Mouse (Mus musculus): ENCODE results near the gene Fam122b.

Fam122b gene

GRCm38 (mm10) chrX:53269289-53270062 is at the start of gene Fam122b:
Gene Fam122b (minus strand): TSS chrX:53269805.
- peak; percentile 95 for DNase-seq (ENCODE audit: low spot score)

GRCm38 (mm10) chrX:53287924-53288323 is 18.3 kb upstream of the Fam122b start:
- no peak for DNase-seq (ENCODE audit: low spot score)

GRCm38 (mm10) chrX:53273124-53273523 is 3.5 kb upstream of the Fam122b start, which contains the start of gene Fam122c:
Gene Fam122c (plus strand): TSS chrX:53273424.
- DNase-seq (ENCODE audit: low spot score), result no peak

- DNase-seq (ENCODE audit: low spot score), result peak; percentile 52
Observed at GRCm38 (mm10) chrX:53271628-53272027, 2.0 kb upstream of the Fam122b start.

GRCm38 (mm10) chrX:53270063-53270432 is 443 bp upstream of the Fam122b start:
- no peak for DNase-seq (ENCODE audit: low spot score)

GRCm38 (mm10) chrX:53268856-53269255 is 749 bp downstream of the Fam122b start:
- DNase-seq (ENCODE audit: low spot score), result peak; percentile 81

GRCm38 (mm10) chrX:53266186-53266585 is 3.4 kb downstream of the Fam122b start:
- DNase-seq (ENCODE audit: low spot score), result no peak

- DNase-seq (ENCODE audit: low spot score), result peak; percentile 22
Observed at GRCm38 (mm10) chrX:53255195-53255594, 14.4 kb downstream of the Fam122b start.

- no peak for DNase-seq (ENCODE audit: low spot score)
Observed at GRCm38 (mm10) chrX:53240011-53240410, 29.6 kb downstream of the Fam122b start, which contains the start of gene Plac1. Gene Plac1 (minus strand): TSS chrX:53240111.

GRCm38 (mm10) chrX:53237971-53238370 is 31.6 kb downstream of the Fam122b start:
- no peak for DNase-seq (ENCODE audit: low spot score)

- DNase-seq (ENCODE audit: low spot score), result no peak
Observed at GRCm38 (mm10) chrX:53236404-53236803, 33.2 kb downstream of the Fam122b start.

- DNase-seq (ENCODE audit: low spot score), result peak; percentile 53
Observed at GRCm38 (mm10) chrX:53233689-53234088, 35.9 kb downstream of the Fam122b start.

- peak; percentile 42 for DNase-seq (ENCODE audit: low spot score)
Observed at GRCm38 (mm10) chrX:53231965-53232364, 37.6 kb downstream of the Fam122b start.

GRCm38 (mm10) chrX:53224353-53224944 is 45.2 kb downstream of the Fam122b start:
- DNase-seq (ENCODE audit: low spot score), result no peak

GRCm38 (mm10) chrX:53220855-53221254 is 48.8 kb downstream of the Fam122b start:
- no peak for DNase-seq (ENCODE audit: low spot score)

GRCm38 (mm10) chrX:53214557-53215229 is 54.9 kb downstream of the Fam122b start:
- DNase-seq (ENCODE audit: low spot score), result no peak

GRCm38 (mm10) chrX:53213838-53214237 is 55.8 kb downstream of the Fam122b start:
- DNase-seq (ENCODE audit: low spot score), result no peak

GRCm38 (mm10) chrX:53212485-53212884 is 57.1 kb downstream of the Fam122b start:
- DNase-seq (ENCODE audit: low spot score), result no peak

- DNase-seq (ENCODE audit: low spot score), result no peak
Observed at GRCm38 (mm10) chrX:53211756-53212483, 57.7 kb downstream of the Fam122b start.

- no peak for DNase-seq (ENCODE audit: low spot score)
Observed at GRCm38 (mm10) chrX:53209431-53209830, 60.2 kb downstream of the Fam122b start.

GRCm38 (mm10) chrX:53204690-53205311 is 64.8 kb downstream of the Fam122b start:
- DNase-seq (ENCODE audit: low spot score), result no peak

- no peak for DNase-seq (ENCODE audit: low spot score)
Observed at GRCm38 (mm10) chrX:53201616-53202015, 68.0 kb downstream of the Fam122b start.
